Mouse (Mus musculus) megakaryocyte, embryonic 14.5 days (primary cell): Measurements from ENCODE around the gene Etfb.

Experiments
- FLI1 ChIP-seq: IDR thresholded peaks from 2 replicates; pipeline ENCODE4 v1.6.1; 2012; ENCODE audit warnings: low read length, inconsistent platforms, mixed read lengths
- GATA1 ChIP-seq: IDR thresholded peaks from 3 replicates; pipeline ENCODE4 v1.6.1; 2012; ENCODE audit warnings: mixed read lengths, low read length, inconsistent platforms, borderline replicate concordance

- TF ChIP-seq GATA1 (no peak), FLI1 (no peak)
These were observed 46.3 kb downstream of the Etfb start for GRCm38 (mm10) chr7:43490182-43490584.
